Mouse (Mus musculus) CH12.LX (cell line): ENCODE data around the gene Glo1. TPM values are rescaled to one million over a fixed set of nuclear protein-coding genes. Genes with fewer than 3 reads are reported as not detected.
A peak's percentile ranks its signal among the peaks of the same experiment; 100 is the strongest.

Source experiments
- DNase-seq: peaks from one replicate; pipeline ENCODE4 v3.0.0-alpha.2; 2013; ENCODE audit errors: extremely low read depth
- H3K27ac ChIP-seq: 2 replicates; pipeline ENCODE4 v1.5.1; 2012; ENCODE audit warnings: low read depth, mild to moderate bottlenecking, control low read depth, moderate library complexity; ENCODE audit not compliant: insufficient read depth
- H3K27me3 ChIP-seq: replicated peaks from 2 replicates; pipeline ENCODE3; 2012; ENCODE audit warnings: inconsistent platforms
- H3K36me3 ChIP-seq, 2 experiments: replicated peaks in 1 of 2; 2 replicates each; pipeline versions ENCODE3 to v1.6.1; 2012; ENCODE audit warnings: inconsistent platforms in 1 of 2, low read length in 1 of 2, mild to moderate bottlenecking in 1 of 2, mixed read lengths in 1 of 2, moderate library complexity in 1 of 2; ENCODE audit not compliant: control insufficient read depth in 1 of 2, insufficient read depth in 1 of 2
- H3K4me1 ChIP-seq, 2 experiments: 2 replicates each; pipeline ENCODE4 v1.6.1; 2012; ENCODE audit warnings: inconsistent platforms in 1 of 2, moderate library complexity in 1 of 2; ENCODE audit not compliant: insufficient read depth in 2 of 2, control insufficient read depth in 1 of 2
- H3K4me2 ChIP-seq: 2 replicates; pipeline ENCODE4 v1.6.1; 2012; ENCODE audit warnings: low read depth, mild to moderate bottlenecking, control low read depth; ENCODE audit not compliant: poor library complexity, insufficient read depth, severe bottlenecking
- H3K4me3 ChIP-seq, 3 experiments: fragments of 150-350 bp in 1 of 3; sonication (generic) in 1 of 3; replicated peaks in 1 of 3; 2 replicates each; pipeline versions ENCODE3 to v1.5.1; 2011 to 2012; ENCODE audit warnings: low read depth in 2 of 3, low read length in 2 of 3, mild to moderate bottlenecking in 2 of 3, moderate library complexity in 2 of 3, control low read depth in 1 of 3, improper control_type of control experiment in 1 of 3, inconsistent platforms in 1 of 3, mixed read lengths in 1 of 3; ENCODE audit not compliant: poor library complexity in 1 of 3
- H3K79me2 ChIP-seq: replicated peaks from 2 replicates; pipeline ENCODE4 v1.6.1; 2012; ENCODE audit warnings: mild to moderate bottlenecking, moderate library complexity; ENCODE audit not compliant: control insufficient read depth, poor library complexity, insufficient read depth, severe bottlenecking; ENCODE audit errors: extremely low read depth
- H3K9ac ChIP-seq: 2 replicates; pipeline ENCODE4 v1.6.1; 2012; ENCODE audit warnings: low read depth, mild to moderate bottlenecking, control low read depth, moderate library complexity; ENCODE audit not compliant: insufficient read depth
- H3K9me3 ChIP-seq: replicated peaks from 2 replicates; pipeline ENCODE3; 2012; ENCODE audit warnings: low read length, inconsistent platforms, mixed read lengths
- CHD1 ChIP-seq: IDR thresholded peaks from 2 replicates; pipeline ENCODE4 v1.6.1; 2012; ENCODE audit warnings: low read depth, low read length, improper control_type of control experiment, inconsistent platforms
- CTCF ChIP-seq, 2 experiments: IDR thresholded peaks in 1 of 2; conservative IDR thresholded peaks in 1 of 2; 2 replicates each; pipeline ENCODE4 v1.5.1; 2011 to 2012; ENCODE audit warnings: low read depth in 2 of 2, low read length in 2 of 2, improper control_type of control experiment in 1 of 2, inconsistent platforms in 1 of 2, mild to moderate bottlenecking in 1 of 2, moderate library complexity in 1 of 2
- E2F4 ChIP-seq: IDR thresholded peaks from 2 replicates; pipeline ENCODE4 v1.6.1; 2011; ENCODE audit warnings: low read depth, low read length, improper control_type of control experiment; ENCODE audit not compliant: insufficient replicate concordance
- EP300 ChIP-seq: IDR thresholded peaks from 2 replicates; pipeline ENCODE4 v1.6.1; 2011; ENCODE audit warnings: low read length, improper control_type of control experiment
- HCFC1 ChIP-seq: IDR thresholded peaks from 2 replicates; pipeline ENCODE4 v1.6.1; 2012; ENCODE audit warnings: low read depth, mild to moderate bottlenecking, inconsistent platforms, low read length, improper control_type of control experiment
- JUND ChIP-seq: conservative IDR thresholded peaks from 2 replicates; pipeline ENCODE4 v1.6.1; 2011; ENCODE audit warnings: low read depth, low read length, improper control_type of control experiment
- MAFK ChIP-seq: IDR thresholded peaks from 2 replicates; pipeline ENCODE4 v1.6.1; 2011; ENCODE audit warnings: low read length, improper control_type of control experiment; ENCODE audit not compliant: insufficient replicate concordance
- MAX ChIP-seq: IDR thresholded peaks from 2 replicates; pipeline ENCODE4 v1.6.1; 2011; ENCODE audit warnings: low read length, improper control_type of control experiment
- MEF2A ChIP-seq: IDR thresholded peaks from 2 replicates; pipeline ENCODE4 v1.6.1; 2014; ENCODE audit warnings: low read depth, mild to moderate bottlenecking, inconsistent platforms, low read length, improper control_type of control experiment, borderline replicate concordance
- MXI1 ChIP-seq: IDR thresholded peaks from 2 replicates; pipeline ENCODE4 v1.6.1; 2011; ENCODE audit warnings: mild to moderate bottlenecking, low read depth, low read length, improper control_type of control experiment
- MYC ChIP-seq: IDR thresholded peaks from 2 replicates; pipeline ENCODE4 v1.6.1; 2011; ENCODE audit warnings: low read depth, mild to moderate bottlenecking, improper control_type of control experiment, low read length
- SIN3A ChIP-seq: IDR thresholded peaks from 2 replicates; pipeline ENCODE4 v1.6.1; 2012; ENCODE audit warnings: low read length, improper control_type of control experiment, inconsistent platforms
- SMC3 ChIP-seq: IDR thresholded peaks from 2 replicates; pipeline ENCODE4 v1.6.1; 2011; ENCODE audit warnings: low read depth, low read length, improper control_type of control experiment
- USF1 ChIP-seq: IDR thresholded peaks from 2 replicates; pipeline ENCODE4 v1.6.1; 2014; ENCODE audit warnings: low read depth, mild to moderate bottlenecking, inconsistent platforms, low read length, improper control_type of control experiment
- ZC3H11A ChIP-seq: IDR thresholded peaks from 2 replicates; pipeline ENCODE4 v1.6.1; 2012; ENCODE audit warnings: low read depth, mild to moderate bottlenecking, inconsistent platforms, low read length, improper control_type of control experiment
- ZMIZ1 ChIP-seq: IDR thresholded peaks from 2 replicates; pipeline ENCODE4 v1.6.1; 2012; ENCODE audit warnings: low read depth, mild to moderate bottlenecking, inconsistent platforms, low read length, improper control_type of control experiment
- ZNF384 ChIP-seq: IDR thresholded peaks from 2 replicates; pipeline ENCODE4 v1.6.1; 2012; ENCODE audit warnings: low read depth, low read length, improper control_type of control experiment, inconsistent platforms
- dilution Hi-C: fragments of 300-500 bp; cut with MboI; formaldehyde crosslinking; loops from 2 replicates; pipeline ENCODE4 v1.14.3; 2020; ENCODE audit warnings: low sequenced_read_pairs; ENCODE audit not compliant: extremely low pct_unique_long_range_greater_than_20kb, extremely low pct_ligation_motif_present
- in situ Hi-C: fragments of 300-500 bp; cut with MboI; formaldehyde crosslinking; loops from 3 replicates; pipeline ENCODE4 v1.14.3; 2019; ENCODE audit warnings: low sequenced_read_pairs, low pct_ligation_motif_present, low pct_unique_long_range_greater_than_20kb, mixed read lengths
- polyA plus RNA-seq: library from polyadenylated mRNA; unstranded; fragments of >175 nt; gene quantifications from 2 replicates; pipeline ENCODE4 v1.2.1, GENCODE M21; 2012; ENCODE audit warnings: low read depth; ENCODE audit not compliant: insufficient read length
- total RNA-seq, 2 experiments: library from RNA; depleted of rRNA; stranded (reverse); fragments of 300-350 nt in 1 of 2; fragments of >200 nt in 1 of 2; gene quantifications; 2 replicates each; pipeline ENCODE4 v1.2.3; 2012 to 2014

Glo1 gene
- total and polyA plus RNA-seq, 3 experiments = 143 to 283 (median 170) TPM

DNA sequence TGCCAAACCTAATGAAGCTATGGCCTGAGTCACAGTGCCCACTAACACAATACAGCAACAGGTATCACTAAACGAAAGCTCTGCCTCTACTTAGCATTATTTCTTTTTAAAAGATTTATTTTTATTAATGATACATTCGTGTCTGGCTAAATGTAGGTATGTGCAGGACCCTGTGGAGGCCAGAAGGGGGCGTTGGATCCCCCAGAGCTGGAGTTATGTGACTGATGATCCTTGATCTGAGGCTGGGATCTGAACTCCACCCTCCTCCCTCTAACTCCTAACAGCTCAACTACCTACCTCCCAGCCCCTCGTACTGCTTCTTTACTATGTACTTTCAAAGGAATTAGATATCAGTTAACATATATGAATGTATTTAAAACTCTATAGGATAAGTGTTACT, 5.2 kb downstream of the Glo1 start:
- dilution Hi-C loops = no loop called here
- no peak overlapping the region for H3K4me2 ChIP-seq

DNA sequence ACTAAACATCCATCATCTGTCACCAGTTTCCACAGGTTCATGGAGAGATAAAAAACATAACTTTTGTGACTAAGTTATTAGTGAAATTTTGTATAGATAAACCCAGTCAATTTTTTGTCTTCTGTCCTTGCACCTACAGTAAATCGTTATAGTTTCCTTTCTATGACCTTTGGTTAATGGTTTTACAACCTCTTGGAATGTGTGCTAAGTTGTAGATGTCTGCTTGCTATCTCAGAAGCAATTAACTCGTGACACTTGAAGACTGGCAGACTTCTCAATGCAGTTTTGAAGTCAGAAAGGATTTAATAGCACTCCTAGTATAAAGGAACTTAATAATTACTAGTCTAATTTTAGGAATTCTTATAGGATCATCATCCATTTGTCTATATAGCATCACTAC, 6.1 kb downstream of the Glo1 start:
- H3K4me1 ChIP-seq = no peaks in the 10 kb centered on the region
- H3K79me2 ChIP-seq = no peaks in the 10 kb centered on the region

More for the DNA sequence above, 5.2 kb downstream of the Glo1 start:
- H3K79me2 ChIP-seq = no peaks in the 10 kb centered on the region
- H3K9me3 ChIP-seq = no peaks in the 10 kb centered on the region
- no peak for TF ChIP-seq CHD1
- TF ChIP-seq CTCF (conservative IDR thresholded peaks at IDR 0.05 in 1 of 2, IDR thresholded peaks at IDR 0.05 in 1 of 2; ENCODE audit: low read depth in 2 of 2, low read length in 2 of 2) = peak in 1 of 2 experiments; percentile 34; a peak in 3 of 4 replicates
- TF ChIP-seq, all 38 proteins: peak for 1
- Histone ChIP-seq H3K4me1 (no peaks in the 10 kb centered on the region), H3K4me3 (no peak overlapping the region), H3K9ac (no peak overlapping the region), H3K27ac (no peak overlapping the region), H3K27me3 (no peaks in the 10 kb centered on the region), H3K36me3 (no peaks in the 10 kb centered on the region)
- in situ Hi-C loops = no loop called here
- no peak for DNase-seq

DNA sequence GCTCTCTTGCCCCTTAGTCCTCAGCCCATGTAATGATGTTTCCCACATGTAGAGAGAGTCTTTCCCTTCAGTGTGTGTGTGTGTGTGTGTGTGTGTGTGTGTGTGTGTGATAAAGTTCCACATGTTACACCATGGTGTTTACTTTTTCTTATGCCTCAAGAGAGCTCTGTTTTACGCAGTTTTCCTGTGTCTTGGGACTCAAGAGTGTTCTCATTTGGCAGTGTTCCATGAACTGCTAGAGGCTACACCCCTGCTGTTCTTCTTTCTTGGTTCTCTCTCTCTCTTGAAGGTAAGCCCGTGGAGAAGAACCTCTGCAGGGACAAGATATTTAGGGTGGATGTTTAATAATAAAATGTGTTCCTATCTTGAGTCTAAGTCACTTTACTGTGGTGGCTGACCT, 7.5 kb downstream of the Glo1 start:
- Histone ChIP-seq H3K36me3 (no peaks in the 10 kb centered on the region), H3K27ac (no peak overlapping the region), H3K79me2 (no peaks in the 10 kb centered on the region), H3K4me3 (no peak overlapping the region), H3K4me1 (no peaks in the 10 kb centered on the region), H3K9me3 (peaks cover 4% of the 10 kb centered on the region), H3K9ac (no peak overlapping the region), H3K27me3 (no peaks in the 10 kb centered on the region), H3K4me2 (no peak overlapping the region)
- TF ChIP-seq EP300 (no peak), CHD1 (no peak), HCFC1 (no peak), ZNF384 (no peak), MAX (no peak), MEF2A (no peak), ZMIZ1 (no peak), E2F4 (no peak), JUND (no peak)
- in situ Hi-C loops = no loop called here
- dilution Hi-C loops = no loop called here
- no peak for DNase-seq

More for the DNA sequence above, 6.1 kb downstream of the Glo1 start:
- Histone ChIP-seq H3K9me3 (peaks cover 1% of the 10 kb centered on the region), H3K4me2 (no peak overlapping the region), H3K4me3 (no peak overlapping the region), H3K9ac (no peak overlapping the region), H3K27me3 (no peaks in the 10 kb centered on the region), H3K27ac (no peak overlapping the region), H3K36me3 (no peaks in the 10 kb centered on the region)
- dilution Hi-C loops = no loop called here
- no peak for TF ChIP-seq ZC3H11A
- TF ChIP-seq USF1 = no peak
- no peak for TF ChIP-seq ZMIZ1
- TF ChIP-seq MYC = no peak
- no peak for TF ChIP-seq SIN3A
- TF ChIP-seq MAFK = no peak
- no peak for TF ChIP-seq MXI1
- no peak for TF ChIP-seq SMC3
- no peak for TF ChIP-seq E2F4
- in situ Hi-C loops = no loop called here
- DNase-seq = no peak
